Mouse (Mus musculus) liver, embryonic 14.5 days (tissue): ENCODE measurements around the gene Sh3bp4.

ENCODE experiments used
- CTCF ChIP-seq: IDR thresholded peaks from 2 replicates; pipeline ENCODE4 v1.5.1; 2016; ENCODE audit warnings: antibody characterized with exemption, low read depth, control low read depth
- EP300 ChIP-seq: IDR thresholded peaks from 2 replicates; pipeline ENCODE4 v1.6.1; 2016; ENCODE audit warnings: antibody characterized with exemption, low read depth

GRCm38 (mm10) chr1:89042956-89043355 lies 27.3 kb upstream of the Sh3bp4 start:
- TF ChIP-seq EP300 (no peak), CTCF (no peak)
